8 mouse cellular contexts compared by ENCODE assay signal in the genomic region with DNA sequence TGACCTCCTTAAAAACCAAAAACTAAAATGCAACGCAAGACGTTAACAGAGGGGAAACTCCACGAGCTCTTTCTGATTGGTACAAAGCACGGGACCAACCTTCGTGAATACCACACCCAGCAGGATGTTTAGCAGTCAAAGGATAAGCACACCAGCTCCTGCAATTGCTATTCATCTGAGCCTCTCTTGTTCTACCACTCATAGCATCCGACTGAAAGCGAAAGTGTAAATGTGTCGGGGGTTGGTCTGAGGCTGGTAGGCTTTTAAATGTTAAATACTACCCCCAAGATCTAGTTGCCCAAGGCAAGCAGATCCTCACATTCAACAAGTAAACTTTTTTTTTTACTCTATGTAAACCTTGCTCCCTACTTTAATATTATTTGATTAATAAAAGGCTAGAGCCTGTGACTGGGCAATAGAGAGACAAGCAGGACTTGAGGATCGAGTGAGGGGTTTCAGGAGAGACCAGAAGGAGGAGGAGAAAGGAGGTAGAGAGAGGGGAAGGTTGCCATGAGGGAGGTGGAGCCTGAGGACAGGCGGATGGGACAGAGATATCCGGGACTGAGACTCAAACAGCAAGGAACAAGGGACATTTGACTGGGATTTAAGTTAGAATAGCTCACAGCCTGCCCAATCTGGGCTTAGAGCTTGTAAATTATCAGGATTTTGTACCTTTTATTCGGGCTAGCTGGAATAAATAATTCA. TPM values are rescaled to one million over a fixed set of nuclear protein-coding genes. Genes with fewer than 3 reads are reported as not detected.
DNase-seq lines count a peak whose midpoint lies in the region; ATAC-seq and TF ChIP-seq lines count a peak whose summit lies in the region.

No protein-coding gene starts in this region.

- peak overlapping the region; percentile 58 for H3K4me2 ChIP-seq in heart, postnatal 0 days (ENCODE audit: low read depth, low read length)
- H3K4me2 ChIP-seq in stomach, postnatal 0 days (replicated peaks; ENCODE audit: low read depth), result peak overlapping the region; percentile 45

- DNase-seq in spleen, postnatal 36 days (ENCODE audit: low spot score in 2 of 2), result peak; percentile 29 to 34
- DNase-seq in spleen, postnatal 10 days (ENCODE audit: low spot score in 2 of 2), result no peak
- DNase-seq in heart, postnatal 0 days (ENCODE audit: low spot score), result peak; percentile 26
- DNase-seq in lung, postnatal 14 days, result peak; percentile 10
- no peak for DNase-seq in stomach, postnatal 0 days (ENCODE audit: low spot score)
- DNase-seq in left cerebral cortex, adult 18-20 months (ENCODE audit: low spot score in 2 of 2), result no peak
- no peak for DNase-seq in testis, postnatal 14 days (ENCODE audit: low spot score)

- H3K9me3 ChIP-seq in heart, postnatal 0 days (replicated peaks; ENCODE audit: control insufficient read depth, low read length), result no peaks in the 10 kb centered on the region
- H3K9me3 ChIP-seq in stomach, postnatal 0 days (ENCODE audit: control insufficient read depth, low read length), result no peaks in the 10 kb centered on the region

- no peak for ATAC-seq in heart, postnatal 0 days (ENCODE audit: insufficient read depth, low read depth)
- ATAC-seq in stomach, postnatal 0 days (ENCODE audit: low FRiP score, low TSS enrichment), result no peak
- ATAC-seq in frontal cortex, adult (ENCODE audit: low TSS enrichment), result no peak

- no peaks in the 10 kb centered on the region for H3K36me3 ChIP-seq in heart, postnatal 0 days (replicated peaks; ENCODE audit: control insufficient read depth, insufficient read depth, low read length)
- no peaks in the 10 kb centered on the region for H3K36me3 ChIP-seq in stomach, postnatal 0 days (ENCODE audit: control insufficient read depth, insufficient read depth, low read length)

- H3K4me1 ChIP-seq in heart, postnatal 0 days (ENCODE audit: control insufficient read depth, insufficient read depth), result 0 out of 2 replicates have a peak, but pooled peaks cover 4% of the 10 kb centered on the region
- no peaks in the 10 kb centered on the region; the same call in 1 of the 2 replicates for H3K4me1 ChIP-seq in stomach, postnatal 0 days (replicated peaks; ENCODE audit: control insufficient read depth, insufficient read depth)

- TF ChIP-seq CTCF in heart, postnatal 0 days (IDR thresholded peaks at IDR 0.05; ENCODE audit: low read depth), result no peak
- no peak for TF ChIP-seq CTCF in stomach, postnatal 0 days (IDR thresholded peaks at IDR 0.05; ENCODE audit: low read depth)

- H3K27me3 ChIP-seq in heart, postnatal 0 days (ENCODE audit: control insufficient read depth, insufficient read depth, low read length), result no peaks in the 10 kb centered on the region
- H3K27me3 ChIP-seq in stomach, postnatal 0 days (ENCODE audit: control insufficient read depth, insufficient read depth, low read length), result no peaks in the 10 kb centered on the region

- H3K4me3 ChIP-seq in heart, postnatal 0 days (ENCODE audit: low read depth, low read length), result peak overlapping the region; percentile 35
- H3K4me3 ChIP-seq in stomach, postnatal 0 days (ENCODE audit: low read depth, low read length), result peak overlapping the region; percentile 24

- TF ChIP-seq EP300 in heart, postnatal 0 days (IDR thresholded peaks at IDR 0.05; ENCODE audit: low read depth), result no peak
- TF ChIP-seq EP300 in stomach, postnatal 0 days (optimal IDR thresholded peaks at IDR 0.05), result no peak

- H3K9ac ChIP-seq in heart, postnatal 0 days (replicated peaks; ENCODE audit: low read depth, low read length), result peak overlapping the region; percentile 46
- H3K9ac ChIP-seq in stomach, postnatal 0 days (ENCODE audit: low read length), result peak overlapping the region; percentile 50

- 7% methylated on average over 12 of the region's 12 CpGs for WGBS in heart, postnatal 0 days
- 7% methylated on average over 12 of the region's 12 CpGs for WGBS in stomach, postnatal 0 days

- no peak overlapping the region for H3K27ac ChIP-seq in heart, postnatal 0 days (ENCODE audit: low read depth)
- H3K27ac ChIP-seq in stomach, postnatal 0 days (replicated peaks), result no peak overlapping the region

RNA-seq across cellular contexts. Expression of gene Rbbp6, which starts 25.0 kb away (rescaled TPM):
- total RNA-seq in heart, postnatal 0 days (2014; rRNA removed; ENCODE audit: low replicate concordance), result 14.5 and 14.9 TPM in 2 replicates
- polyA plus RNA-seq in heart, postnatal 0 days (2015; fragmentation: Nextera tagmentation; extraction: Ambion mirVana), result 12.5 and 13.2 TPM in 2 replicates
- polyA plus RNA-seq in stomach, postnatal 0 days (2015; fragmentation: Nextera tagmentation; extraction: Ambion mirVana), result 12.8 and 13.3 TPM in 2 replicates
- 10 to 100 TPM; 64.7 to 67.6 TPM for total RNA-seq in left cerebral cortex, adult 18-20 months (2021)

Comparison
In these comparisons a context has a peak if more than half of its experiments do, and no peak if none do; other contexts are left out.
1. DNase-seq: peak in spleen, postnatal 36 days (2 of 2), heart, postnatal 0 days (single experiment) and lung, postnatal 14 days (single experiment); none in spleen, postnatal 10 days (0 of 2), stomach, postnatal 0 days (single experiment), left cerebral cortex, adult 18-20 months (0 of 2) and testis, postnatal 14 days (single experiment).